Mouse (Mus musculus) olfactory bulb, adult 2 months (tissue): Measurements from ENCODE around the gene Alox5ap. TPM values are rescaled to one million over a fixed set of nuclear protein-coding genes. Genes with fewer than 3 reads are reported as not detected.

Experiments
- H3K27ac ChIP-seq: fragments of 200-500 bp; 2 replicates; pipeline ENCODE4 v1.5.1; 2012; ENCODE audit warnings: low read depth, low read length; ENCODE audit not compliant: insufficient read depth
- H3K4me1 ChIP-seq: fragments of 200-500 bp; 2 replicates; pipeline ENCODE4 v1.6.1; 2012; ENCODE audit warnings: low read length; ENCODE audit not compliant: control insufficient read depth, insufficient read depth
- H3K4me3 ChIP-seq: fragments of 200-500 bp; 2 replicates; pipeline ENCODE4 v1.5.1; 2012; ENCODE audit warnings: mild to moderate bottlenecking, low read depth, low read length, moderate library complexity; ENCODE audit not compliant: insufficient read depth
- CTCF ChIP-seq: fragments of 200-500 bp; IDR thresholded peaks from 2 replicates; pipeline ENCODE4 v1.5.1; 2012; ENCODE audit warnings: low read depth, mild to moderate bottlenecking, low read length, moderate library complexity; ENCODE audit not compliant: insufficient read depth
- POLR2A ChIP-seq: fragments of 200-500 bp; IDR thresholded peaks from 2 replicates; pipeline ENCODE4 v1.6.1; 2012; ENCODE audit warnings: mild to moderate bottlenecking, low read depth, low read length, moderate library complexity; ENCODE audit not compliant: insufficient read depth
- WGBS: fragments of 180-500 bp; shearing (Covaris S2); methylation state at CpG from one replicate; pipeline ENCODE4 v1.1.7; 2018; 5-methylcytosine and 5-hydroxymethylcytosine counted together
- polyA plus RNA-seq: library from polyadenylated mRNA; stranded (reverse); fragments of >200 nt; gene quantifications from 2 replicates; pipeline ENCODE4 v1.2.4, GENCODE M21; 2012; ENCODE audit warnings: low replicate concordance; ENCODE audit not compliant: missing spikeins, insufficient read depth, insufficient read length

Gene Alox5ap
- polyA plus RNA-seq, 1 experiment, result not detected

GRCm38 (mm10) chr5:149255522-149255921, 9.0 kb upstream of the Alox5ap start:
- TF ChIP-seq POLR2A (no peak), CTCF (no peak)
- 89% methylated on average over 2 of the region's 2 CpGs for WGBS
- Histone ChIP-seq H3K27ac (no peak overlapping the region), H3K4me3 (no peak overlapping the region), H3K4me1 (peaks cover 10% of the 10 kb centered on the region; the same call in 1 of the 2 replicates)

GRCm38 (mm10) chr5:149257518-149258281, 6.9 kb upstream of the Alox5ap start:
- TF ChIP-seq CTCF (no peak), POLR2A (no peak)
- Histone ChIP-seq H3K27ac (no peak overlapping the region), H3K4me1 (peaks cover 10% of the 10 kb centered on the region; the same call in 1 of the 2 replicates), H3K4me3 (no peak overlapping the region)
- 73% methylated on average over 14 of the region's 14 CpGs for WGBS

GRCm38 (mm10) chr5:149259093-149259492, 5.5 kb upstream of the Alox5ap start:
- Histone ChIP-seq H3K4me1 (peaks cover 10% of the 10 kb centered on the region; the same call in 1 of the 2 replicates), H3K27ac (no peak overlapping the region), H3K4me3 (no peak overlapping the region)
- 51% methylated on average over 16 of the region's 16 CpGs for WGBS
- TF ChIP-seq POLR2A (no peak), CTCF (no peak)

- WGBS, result 76% methylated on average over 7 of the region's 7 CpGs
- Histone ChIP-seq H3K4me1 (peaks cover 10% of the 10 kb centered on the region; the same call in 1 of the 2 replicates), H3K27ac (no peak overlapping the region), H3K4me3 (no peak overlapping the region)
- no peak for TF ChIP-seq POLR2A
- no peak for TF ChIP-seq CTCF
These were observed 3.1 kb upstream of the Alox5ap start for GRCm38 (mm10) chr5:149261449-149261848.

GRCm38 (mm10) chr5:149261866-149262265, 2.7 kb upstream of the Alox5ap start:
- H3K4me3 ChIP-seq, result no peak overlapping the region
- TF ChIP-seq POLR2A (no peak), CTCF (no peak)
- 71% methylated on average over 6 of the region's 6 CpGs for WGBS

GRCm38 (mm10) chr5:149264878-149265279, 312 bp downstream of the Alox5ap start:
- TF ChIP-seq CTCF (no peak), POLR2A (no peak)
- WGBS, result 77% methylated on average over 6 of the region's 6 CpGs
- no peak overlapping the region for H3K27ac ChIP-seq
- no peaks in the 10 kb centered on the region for H3K4me1 ChIP-seq
- H3K4me3 ChIP-seq, result no peak overlapping the region

More at GRCm38 (mm10) chr5:149261866-149262265, 2.7 kb upstream of the Alox5ap start:
- Histone ChIP-seq H3K27ac (no peak overlapping the region), H3K4me1 (peaks cover 10% of the 10 kb centered on the region; the same call in 1 of the 2 replicates)

GRCm38 (mm10) chr5:149266761-149267221, 2.2 kb downstream of the Alox5ap start:
- WGBS, result 84% methylated on average over 8 of the region's 8 CpGs

GRCm38 (mm10) chr5:149267493-149267892, 2.9 kb downstream of the Alox5ap start:
- Histone ChIP-seq H3K27ac (no peak overlapping the region), H3K4me3 (no peak overlapping the region), H3K4me1 (no peaks in the 10 kb centered on the region)
- WGBS, result 62% methylated on average over 4 of the region's 4 CpGs
- TF ChIP-seq POLR2A (no peak), CTCF (no peak)

More at GRCm38 (mm10) chr5:149266761-149267221, 2.2 kb downstream of the Alox5ap start:
- no peak overlapping the region for H3K4me3 ChIP-seq
- H3K27ac ChIP-seq, result no peak overlapping the region
- no peak for TF ChIP-seq CTCF
- no peak for TF ChIP-seq POLR2A
- H3K4me1 ChIP-seq, result no peaks in the 10 kb centered on the region

GRCm38 (mm10) chr5:149271291-149271690, 6.7 kb downstream of the Alox5ap start:
- no peaks in the 10 kb centered on the region for H3K4me1 ChIP-seq
- H3K4me3 ChIP-seq, result no peak overlapping the region
- WGBS, result 97% methylated on average over 3 of the region's 3 CpGs
- no peak overlapping the region for H3K27ac ChIP-seq
- TF ChIP-seq POLR2A (no peak), CTCF (no peak)

GRCm38 (mm10) chr5:149272535-149272934, 8.0 kb downstream of the Alox5ap start:
- WGBS, result 84% methylated on average over 4 of the region's 4 CpGs
- Histone ChIP-seq H3K27ac (no peak overlapping the region), H3K4me1 (no peaks in the 10 kb centered on the region), H3K4me3 (no peak overlapping the region)
- no peak for TF ChIP-seq CTCF
- TF ChIP-seq POLR2A, result no peak
